Mouse (Mus musculus) hindbrain, embryonic 13.5 days (tissue): ENCODE measurements around the gene Sf3b4. TPM values are rescaled to one million over a fixed set of nuclear protein-coding genes. Genes with fewer than 3 reads are reported as not detected.

Experiments
- microRNA-seq: library from miRNA; unstranded; fragments of <30 nt; microRNA quantifications from one replicate; pipeline ENCODE4, GENCODE M21; 2016
- polyA plus RNA-seq: library from polyadenylated mRNA; unstranded; fragments of >200 nt; fragmentation: Nextera tagmentation; extraction: Ambion mirVana; gene quantifications from 2 replicates; pipeline ENCODE4 v1.2.1, GENCODE M21; 2015

Gene Sf3b4
- polyA plus RNA-seq, 1 experiment from 2014 or later: 149 TPM

Small RNAs within 50 kb of the gene (microRNA-seq; reads per million reads assigned to microRNA genes)
- not detected for gene Gm44492

Other genes starting within 250 kb of the Sf3b4 start
- gene Anp32e, start 243.1 kb upstream of the Sf3b4 start, polyA plus RNA-seq: 167 and 175 TPM in 2 replicates
- 59.5 and 65.4 TPM in 2 replicates for gene Plekho1, start 176.3 kb upstream of the Sf3b4 start, polyA plus RNA-seq
- gene Vps45, start 113.9 kb upstream of the Sf3b4 start, polyA plus RNA-seq: 62.9 and 64.0 TPM in 2 replicates
- 11.0 and 13.6 TPM in 2 replicates for gene Otud7b, start 67.8 kb upstream of the Sf3b4 start, polyA plus RNA-seq
- gene Mtmr11, start 10.3 kb upstream of the Sf3b4 start, polyA plus RNA-seq: 11.5 and 12.8 TPM in 2 replicates
- gene Sv2a, start 8.8 kb downstream of the Sf3b4 start, polyA plus RNA-seq: 84.0 and 88.7 TPM in 2 replicates
- gene Bola1, start 47.4 kb downstream of the Sf3b4 start, polyA plus RNA-seq: 64.0 and 65.6 TPM in 2 replicates
- 1.0 TPM in 1 of 2 replicates, not detected in the other for gene Hist2h2ab, start 47.5 kb downstream of the Sf3b4 start, polyA plus RNA-seq
- 3.1 and 3.6 TPM in 2 replicates for gene Hist2h2ac, start 48.5 kb downstream of the Sf3b4 start, polyA plus RNA-seq
- 4.3 TPM in 2 replicates for gene Hist2h2be, start 48.8 kb downstream of the Sf3b4 start, polyA plus RNA-seq
- 4.1 and 5.3 TPM in 2 replicates for gene Hist2h3c2, start 66.8 kb downstream of the Sf3b4 start, polyA plus RNA-seq
- 64.9 and 67.2 TPM in 2 replicates for gene Hist2h2aa2, start 67.9 kb downstream of the Sf3b4 start, polyA plus RNA-seq
- 15.6 and 29.2 TPM in 2 replicates for gene Hist2h2aa1, start 73.2 kb downstream of the Sf3b4 start, polyA plus RNA-seq
- 0.62 TPM in 1 of 2 replicates, not detected in the other for gene Hist2h3c1, start 74.4 kb downstream of the Sf3b4 start, polyA plus RNA-seq
- 5.2 and 6.1 TPM in 2 replicates for gene Hist2h4, start 91.0 kb downstream of the Sf3b4 start, polyA plus RNA-seq
- gene Hist2h3b, start 96.3 kb downstream of the Sf3b4 start, polyA plus RNA-seq: 19.6 and 22.4 TPM in 2 replicates
- gene Hist2h2bb, start 97.4 kb downstream of the Sf3b4 start, polyA plus RNA-seq: 2.7 and 3.4 TPM in 2 replicates
- gene Fcgr1, start 121.6 kb downstream of the Sf3b4 start, polyA plus RNA-seq: 1.5 and 1.7 TPM in 2 replicates